Mouse (Mus musculus) heart, postnatal 36 days (tissue): ENCODE measurements around the gene Mtmr6. TPM values are rescaled to one million over a fixed set of nuclear protein-coding genes. Genes with fewer than 3 reads are reported as not detected.

Source experiments
- DNase-seq, 2 experiments: peaks; one replicate each; pipeline ENCODE4 v3.0.0; 2021 to 2022
- intact Hi-C: fragments of 180-260 bp; cut with DNase I; formaldehyde crosslinking; loops from one replicate; pipeline ENCODE4 v1.15.1; 2025
- total RNA-seq, 2 experiments: library from RNA; stranded (reverse); gene quantifications; 2 replicates each; pipeline ENCODE4 v1.2.3; 2021

The Mtmr6 gene
- 10 to 100 TPM; 31.4 TPM for total RNA-seq

DNA sequence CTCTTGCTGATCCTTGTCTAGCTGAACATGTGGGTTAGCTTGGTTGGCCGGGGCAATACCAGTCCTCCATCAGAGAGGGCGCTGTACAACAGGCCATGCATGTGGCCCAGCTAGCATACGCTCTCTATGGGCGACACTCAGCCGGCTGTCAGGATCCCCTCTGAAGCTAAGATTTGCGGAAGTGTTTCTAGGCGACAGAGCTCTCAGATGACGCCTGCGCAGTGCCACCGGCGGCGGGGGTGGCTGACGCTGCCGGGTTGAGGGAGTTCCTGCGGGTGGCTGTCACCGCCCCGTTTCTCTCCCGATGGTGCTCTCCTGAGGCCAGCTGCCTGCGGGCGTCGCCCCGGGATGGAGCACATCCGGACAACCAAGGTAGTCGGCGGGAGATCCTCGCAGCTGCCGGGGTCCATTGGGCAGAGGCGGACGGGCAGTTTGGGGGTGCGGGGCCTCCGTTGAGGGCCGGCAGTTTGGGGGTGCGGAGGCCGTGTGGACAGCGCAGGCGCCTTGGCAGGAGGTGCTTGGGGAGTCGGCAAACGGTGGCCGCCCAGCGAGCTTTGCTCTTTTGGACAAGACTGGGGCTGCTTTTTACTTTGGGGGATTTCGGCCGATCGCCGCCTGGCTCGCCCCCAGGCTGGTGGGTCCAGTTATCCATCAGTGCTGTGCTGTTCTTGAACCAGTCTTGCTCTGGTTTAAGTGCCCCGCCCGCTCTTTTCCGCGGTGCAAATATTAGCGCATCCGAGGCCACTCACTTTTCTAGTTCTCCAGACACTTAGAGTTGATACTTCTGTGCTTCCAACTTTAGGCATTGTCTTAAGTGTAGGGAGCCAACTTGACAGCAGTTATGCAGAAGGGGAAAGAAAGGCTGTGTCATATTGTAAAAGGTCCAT lies at the start of gene Mtmr6:
Gene Mtmr6, plus strand, starts transcription at position 239 of the 887 bp plus-strand sequence.
- intact Hi-C loops, result no loop called here
- DNase-seq, result peak; percentile 91 to 94

DNA sequence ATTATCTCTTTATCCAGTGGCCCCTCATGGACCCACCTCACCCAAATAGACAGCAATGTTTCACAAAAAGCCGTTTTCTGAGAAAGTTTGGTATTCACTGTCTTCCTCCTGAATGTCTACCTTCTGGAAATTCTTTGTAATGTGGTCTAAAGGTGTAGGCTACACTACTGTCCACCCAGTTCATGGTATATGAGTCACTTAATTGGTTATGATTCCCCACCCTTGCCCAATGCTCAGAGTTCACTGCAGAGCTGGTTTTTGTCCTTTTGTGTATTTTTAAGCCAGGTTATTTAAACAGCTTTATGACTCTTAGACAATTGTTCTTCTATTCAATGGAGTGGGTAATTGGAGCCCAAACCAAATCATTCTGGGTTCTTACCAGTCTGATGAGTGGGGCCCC lies 48.9 kb upstream of the Mtmr6 start:
- intact Hi-C loops, result no loop called here

DNA sequence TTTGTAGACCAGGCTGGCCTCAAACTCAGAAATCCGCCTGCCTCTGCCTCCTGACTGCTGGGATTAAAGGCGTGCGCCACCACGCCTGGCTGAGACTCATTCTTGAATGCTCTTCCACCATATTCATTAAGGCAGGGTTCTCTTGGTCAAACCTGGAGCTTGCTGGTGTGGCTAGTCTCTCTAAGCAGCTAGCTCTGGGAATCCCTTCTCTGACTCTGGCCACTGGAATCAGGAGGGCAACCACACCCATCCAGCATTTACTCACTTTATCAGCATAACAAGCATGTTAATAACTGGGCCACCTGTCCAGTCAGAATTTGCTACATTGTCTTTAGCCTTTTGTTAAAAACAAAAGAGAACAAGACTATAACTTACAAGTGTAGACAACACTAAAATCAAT lies 47.4 kb upstream of the Mtmr6 start:
- intact Hi-C loops, result no loop called here
- no peak for DNase-seq

More for the DNA sequence above, 48.9 kb upstream of the Mtmr6 start:
- DNase-seq, result no peak

DNA sequence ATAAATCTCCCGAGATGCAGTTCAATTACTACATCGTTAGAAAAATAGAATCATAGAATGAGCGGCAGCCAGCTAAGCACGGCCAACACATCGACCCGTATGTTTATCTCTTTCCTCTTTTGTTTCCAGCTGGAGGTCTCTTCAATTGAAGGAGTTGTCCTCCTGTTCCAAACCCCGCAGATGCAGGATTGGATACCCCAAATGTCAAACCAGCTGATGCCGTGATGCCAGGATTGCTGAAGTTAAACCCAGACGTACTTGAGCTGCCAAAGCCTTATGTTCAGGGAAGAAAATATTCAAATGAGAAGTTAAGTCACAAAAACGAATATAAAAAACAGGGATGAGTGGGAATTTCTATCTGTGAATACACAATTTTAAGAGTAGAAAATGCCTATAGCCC lies 45.1 kb upstream of the Mtmr6 start:
- intact Hi-C loops, result no loop called here
- no peak for DNase-seq

DNA sequence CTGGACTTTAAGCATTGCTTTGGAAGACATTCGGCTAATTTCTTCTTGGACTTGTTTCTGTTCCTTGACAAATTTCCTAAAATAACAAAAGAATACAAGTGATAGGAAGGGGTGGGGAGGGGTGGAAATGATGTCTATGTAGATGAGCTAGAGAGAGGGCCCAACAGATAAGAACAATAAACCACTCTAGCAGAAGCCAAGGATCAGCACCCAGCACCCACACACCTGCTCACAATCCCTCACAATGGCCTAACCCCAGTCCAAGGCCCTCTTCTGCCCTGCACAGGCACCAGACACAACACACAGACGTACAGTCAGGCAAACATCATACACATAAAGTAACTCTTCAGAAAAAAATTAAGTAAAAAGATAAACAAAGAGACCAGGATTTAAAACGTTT lies 26.5 kb upstream of the Mtmr6 start:
- no peak for DNase-seq
- intact Hi-C loops, result no loop called here

DNA sequence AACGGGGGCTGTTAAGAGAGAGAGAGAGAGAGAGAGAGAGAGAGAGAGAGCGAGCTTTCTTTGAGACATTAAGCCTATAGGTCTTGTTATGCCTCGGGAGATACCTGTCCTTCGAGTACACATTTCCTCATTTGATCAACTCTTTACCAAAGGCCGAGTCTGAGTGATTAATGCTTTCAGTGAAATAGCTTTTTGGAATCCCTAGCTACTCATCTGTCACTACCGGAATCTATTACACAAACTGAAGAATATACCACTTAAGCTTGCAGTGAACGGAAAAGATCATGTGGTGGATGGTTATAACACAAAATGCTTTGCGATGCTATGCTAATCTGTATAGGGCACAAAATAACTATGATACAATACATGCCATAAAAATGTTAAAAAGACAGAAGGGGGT lies 14.7 kb upstream of the Mtmr6 start:
- intact Hi-C loops, result loop anchor here (1.0 to 10.0 kb wide), 2 partner anchors 17 to 444 kb away; no protein-coding TSS in a partner anchor
- no peak for DNase-seq

DNA sequence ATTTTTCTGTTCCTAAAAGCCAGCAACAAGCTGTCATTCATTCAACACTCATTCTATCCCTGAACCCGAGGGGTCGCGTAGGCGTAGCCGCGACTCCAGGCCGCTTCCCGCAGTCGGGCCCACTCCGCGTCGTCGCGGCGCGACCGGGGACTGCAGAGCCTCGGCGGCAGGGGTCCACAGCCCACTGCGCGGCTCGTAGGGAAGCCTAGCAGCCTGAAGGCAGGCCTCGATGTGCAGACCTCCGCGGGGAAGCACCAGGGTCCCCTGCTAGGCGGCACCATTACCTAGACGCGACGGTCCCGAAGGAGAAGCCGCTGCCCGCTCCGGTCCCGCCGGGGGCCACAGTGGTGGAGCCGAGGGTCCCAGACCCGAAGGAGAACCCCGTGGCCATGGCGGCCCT lies 14.1 kb upstream of the Mtmr6 start:
- intact Hi-C loops, result loop anchor here (1.0 to 10.0 kb wide), 2 partner anchors 16 to 444 kb away; no protein-coding TSS in a partner anchor
- DNase-seq, result no peak

DNA sequence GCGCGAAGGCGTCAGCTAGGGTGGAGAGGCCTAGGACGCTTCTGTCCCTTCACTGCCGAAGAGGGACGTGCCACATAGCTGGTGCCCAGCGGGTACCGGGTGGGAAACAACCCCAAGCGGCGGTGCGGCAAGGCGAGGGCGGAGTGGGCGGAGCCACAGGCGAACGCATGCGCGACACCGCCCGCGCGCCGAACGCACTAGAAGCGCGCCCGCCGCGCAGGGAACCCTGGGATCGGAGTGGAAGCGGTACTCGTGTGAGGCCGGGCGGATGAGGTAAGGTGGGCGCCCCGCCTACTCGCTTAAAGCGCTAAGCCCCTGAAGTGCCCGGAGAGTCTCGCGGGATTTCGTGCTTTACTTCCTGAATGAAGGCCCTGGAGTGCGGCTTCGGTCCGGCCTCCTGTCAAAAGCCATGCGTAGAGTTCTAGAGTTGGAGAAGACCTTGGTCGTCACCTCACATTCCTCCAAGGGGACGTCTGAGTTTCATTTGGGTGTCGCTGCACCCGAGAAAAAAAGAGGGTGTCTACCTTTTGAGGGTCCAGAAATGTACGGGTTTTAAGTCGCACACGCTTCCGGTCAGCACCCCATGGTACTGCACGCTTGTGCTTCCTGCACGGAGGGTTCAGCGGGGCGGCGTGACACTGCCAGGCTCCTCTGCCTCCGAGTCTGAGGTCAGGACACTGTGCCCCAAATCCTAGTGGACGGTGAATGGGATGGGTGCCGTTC lies 13.6 kb upstream of the Mtmr6 start, which contains the start of the genes Nupl1 and Gm49336:
Gene Nupl1, minus strand, starts transcription at position 151 of the 723 bp plus-strand sequence.
Gene Gm49336, minus strand, starts transcription at position 227 of the 723 bp plus-strand sequence.
- peak; percentile 96 to 97 for DNase-seq
- intact Hi-C loops, result loop anchor here (1.0 to 10.0 kb wide), 2 partner anchors 10 to 443 kb away; no protein-coding TSS in a partner anchor

DNA sequence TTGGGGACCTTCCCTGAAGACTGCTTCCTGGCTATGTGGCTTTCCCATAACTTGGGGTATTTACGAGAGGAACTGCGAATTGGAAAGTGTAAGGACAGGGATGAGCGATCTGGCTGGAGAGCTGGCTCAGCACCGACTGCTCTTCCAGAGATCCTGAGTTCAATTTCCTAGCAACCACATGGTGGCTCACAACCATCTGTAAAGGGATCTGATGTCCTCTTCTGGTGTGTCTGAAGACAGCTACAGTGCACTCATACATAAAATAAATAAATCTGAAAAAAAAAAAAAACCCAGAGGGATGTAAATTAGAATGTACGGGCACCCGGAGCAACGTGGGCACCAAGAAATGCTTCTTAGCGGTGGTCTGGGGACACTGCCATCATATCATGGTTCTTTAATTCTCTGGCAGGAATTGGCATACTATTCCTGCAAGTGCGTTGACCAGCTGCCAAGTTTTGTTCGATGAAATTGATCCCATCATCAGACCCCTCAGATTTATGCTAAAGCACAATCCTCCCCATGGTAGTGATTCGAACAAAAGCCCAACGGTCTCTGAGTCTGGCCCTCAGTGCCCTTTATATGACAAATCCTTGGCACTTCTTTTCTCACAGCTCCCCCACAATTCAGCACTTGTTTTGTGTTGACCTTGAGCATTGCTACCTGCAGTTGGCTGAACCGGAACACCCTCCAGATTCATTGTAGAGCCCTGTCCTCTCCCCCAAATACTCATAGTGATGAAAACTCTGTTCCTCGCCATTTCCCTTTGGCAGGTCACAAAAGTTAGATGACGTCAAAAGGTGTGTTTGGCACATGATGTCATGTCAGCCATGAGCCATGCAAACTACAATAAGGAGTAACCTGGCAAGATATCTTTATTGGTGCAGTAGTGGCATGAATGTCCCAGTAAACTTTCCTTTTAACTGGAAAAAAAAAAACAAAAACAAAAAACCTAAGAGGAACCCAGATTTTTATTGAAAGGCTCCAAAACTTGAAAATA lies 12.7 kb upstream of the Mtmr6 start:
- DNase-seq, result no peak
- intact Hi-C loops, result loop anchor here (1.0 to 10.0 kb wide), 2 partner anchors 9 to 442 kb away; no protein-coding TSS in a partner anchor

DNA sequence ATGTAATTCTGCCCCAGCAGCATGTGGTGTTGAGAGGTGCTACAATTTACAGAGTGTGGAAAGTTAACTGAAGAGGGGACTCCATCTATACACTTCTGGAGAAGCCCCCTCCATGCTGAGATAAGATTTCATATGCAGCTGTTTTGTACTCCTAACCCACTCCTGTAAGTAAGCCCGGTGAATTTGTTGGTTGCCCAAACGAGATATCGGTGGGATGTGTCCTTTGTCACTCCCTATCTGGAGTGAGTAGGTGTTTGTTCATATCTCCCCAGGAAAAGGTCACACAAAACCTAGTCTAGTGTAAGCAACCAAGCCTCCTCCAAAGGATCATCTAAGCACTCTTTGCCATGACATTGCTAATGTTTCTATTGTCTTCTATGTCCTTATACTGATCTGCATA lies 11.6 kb upstream of the Mtmr6 start:
- DNase-seq, result no peak
- intact Hi-C loops, result loop anchor here (10.0 kb wide), 1 partner anchor 441 kb away; no protein-coding TSS in a partner anchor

DNA sequence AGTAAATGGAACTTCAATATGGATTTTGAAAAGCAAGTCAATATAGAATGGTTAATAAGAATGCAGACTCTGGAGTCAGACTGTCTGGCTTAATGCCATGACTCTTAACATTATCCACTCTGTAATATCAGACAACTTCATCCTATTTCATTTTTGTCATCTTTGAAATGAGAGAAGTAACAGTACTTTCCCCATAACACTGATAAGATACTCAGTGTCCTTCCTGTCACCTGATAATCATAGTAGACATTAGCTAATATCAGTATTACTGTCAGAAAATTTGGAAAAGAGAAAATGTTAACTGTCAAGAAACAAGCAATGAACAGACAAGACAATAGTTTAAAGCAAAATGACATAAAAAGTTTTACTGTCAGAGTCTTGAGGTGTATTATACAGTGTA lies 10.3 kb upstream of the Mtmr6 start:
- intact Hi-C loops, result loop anchor here (10.0 kb wide), 1 partner anchor 440 kb away; no protein-coding TSS in a partner anchor
- DNase-seq, result no peak

DNA sequence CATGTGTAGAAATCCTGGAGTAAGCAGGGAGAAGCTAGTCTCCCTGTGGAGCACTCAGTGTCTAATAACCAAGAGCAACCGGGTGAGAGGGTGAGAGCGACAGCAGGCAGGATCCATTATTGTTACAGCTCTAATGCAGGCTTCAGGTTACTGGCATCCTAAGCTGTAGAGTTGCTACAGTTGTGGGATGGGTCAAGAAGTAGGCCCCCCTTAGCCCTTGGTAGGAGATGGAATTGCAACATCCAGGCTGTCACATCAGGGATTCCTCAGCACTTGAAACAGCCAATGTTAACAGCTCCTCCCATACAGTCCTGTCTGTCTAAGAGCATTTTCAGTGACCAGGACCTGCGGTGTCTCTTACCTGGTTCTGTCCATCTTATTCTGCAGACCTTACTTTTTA lies 8.7 kb upstream of the Mtmr6 start:
- intact Hi-C loops, result loop anchor here (10.0 kb wide), 1 partner anchor 438 kb away; no protein-coding TSS in a partner anchor
- DNase-seq, result no peak

DNA sequence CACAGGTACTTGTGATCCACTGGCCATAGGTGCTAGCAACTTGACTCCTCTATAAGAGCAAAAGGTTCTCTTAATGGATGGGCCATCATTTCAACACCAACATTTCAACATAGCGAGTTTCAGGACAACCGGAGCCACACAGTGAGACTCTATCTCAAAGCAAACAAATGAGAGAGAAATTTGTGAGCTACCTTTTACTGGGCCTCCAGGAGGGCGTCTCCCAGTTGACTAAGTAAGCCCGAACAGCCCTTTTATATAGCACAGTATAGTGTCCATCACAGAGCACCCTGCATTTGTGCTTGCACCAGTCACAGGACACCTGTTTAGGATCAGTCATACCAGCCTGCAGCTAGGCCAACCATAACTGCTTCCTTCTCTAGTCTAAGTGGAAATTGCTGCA lies 7.9 kb upstream of the Mtmr6 start:
- no peak for DNase-seq
- intact Hi-C loops, result loop anchor here (10.0 kb wide), 1 partner anchor 438 kb away; no protein-coding TSS in a partner anchor

DNA sequence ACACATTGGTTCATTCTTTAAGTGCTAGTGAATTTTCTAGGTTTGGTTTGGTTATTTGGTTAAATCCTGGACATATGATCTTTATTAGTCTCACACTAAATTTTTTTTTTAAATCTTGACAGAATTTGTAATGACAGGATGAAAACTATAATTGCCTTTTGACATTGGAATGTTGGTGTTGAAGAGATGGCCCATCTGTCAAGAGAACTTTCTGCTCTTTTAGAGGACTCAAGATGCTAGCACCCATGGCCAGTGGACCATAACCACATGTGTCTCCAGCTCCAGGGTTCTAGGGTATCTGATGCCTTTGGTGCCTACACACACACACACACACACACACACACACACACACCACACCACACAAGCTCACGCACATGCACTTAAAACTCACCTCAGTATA lies 7.2 kb upstream of the Mtmr6 start:
- intact Hi-C loops, result loop anchor here (10.0 kb wide), 1 partner anchor 437 kb away; no protein-coding TSS in a partner anchor
- DNase-seq, result no peak

DNA sequence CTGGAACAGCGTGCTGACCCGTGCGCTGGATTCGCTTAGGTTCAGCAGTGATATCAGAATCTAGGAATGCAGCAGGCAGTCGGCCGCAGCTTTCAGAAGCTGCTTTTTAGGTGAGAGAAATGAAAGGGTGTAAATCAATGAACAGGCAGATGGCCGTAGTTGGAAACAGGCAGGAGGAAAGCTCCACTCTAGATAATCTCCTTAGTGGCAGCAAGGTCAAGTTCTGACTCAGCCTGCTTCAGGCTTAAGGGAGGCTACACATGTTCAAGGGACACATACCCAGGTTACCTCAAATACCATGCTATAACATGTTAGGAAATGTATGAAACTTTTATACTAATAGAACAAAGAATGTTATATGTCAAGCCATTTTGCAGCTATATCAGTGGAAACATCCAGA lies 2.7 kb upstream of the Mtmr6 start:
- intact Hi-C loops, result no loop called here
- DNase-seq, result no peak

DNA sequence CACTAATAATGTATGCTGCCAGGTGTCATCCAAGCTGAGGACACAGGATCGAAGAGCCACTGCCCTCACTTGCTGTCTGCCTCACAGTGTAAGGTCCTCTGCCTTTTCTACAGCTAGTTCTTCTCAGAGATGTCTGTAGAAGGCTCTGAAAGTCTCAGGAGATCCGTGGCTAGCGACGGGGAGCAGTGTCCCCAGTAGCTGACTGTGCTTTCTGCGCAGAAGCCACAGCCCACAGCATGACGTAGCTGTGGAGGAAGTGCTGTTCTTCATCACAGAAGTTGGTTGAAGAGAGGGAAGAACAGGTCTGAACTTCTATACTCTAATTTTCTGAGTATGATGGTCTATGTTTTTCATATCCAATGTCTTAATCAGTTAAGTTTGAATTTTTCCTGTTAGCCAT lies 4.3 kb downstream of the Mtmr6 start:
- DNase-seq, result peak; percentile 12 to 16
- intact Hi-C loops, result no loop called here

DNA sequence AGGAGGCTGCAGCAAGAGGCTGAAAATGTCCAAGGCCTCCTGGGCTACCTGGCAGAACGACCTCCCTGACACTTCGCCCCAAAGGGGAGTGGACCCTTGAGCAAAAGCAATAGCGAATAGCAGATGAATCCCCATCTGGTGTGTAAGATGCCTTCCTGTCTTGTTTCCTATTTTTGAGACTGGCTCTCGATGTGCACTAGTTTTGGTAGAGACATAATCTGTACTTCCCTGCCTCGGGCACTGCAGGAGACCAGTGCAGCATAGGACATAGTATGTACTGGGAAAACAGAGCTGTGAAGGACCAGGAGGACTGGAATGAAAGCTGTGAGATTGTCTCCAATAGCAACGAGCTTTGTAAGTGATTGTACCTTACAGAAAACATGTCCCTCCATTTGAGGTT lies 8.3 kb downstream of the Mtmr6 start:
- peak in 1 of 2 experiments; percentile 7 for DNase-seq
- intact Hi-C loops, result no loop called here

DNA sequence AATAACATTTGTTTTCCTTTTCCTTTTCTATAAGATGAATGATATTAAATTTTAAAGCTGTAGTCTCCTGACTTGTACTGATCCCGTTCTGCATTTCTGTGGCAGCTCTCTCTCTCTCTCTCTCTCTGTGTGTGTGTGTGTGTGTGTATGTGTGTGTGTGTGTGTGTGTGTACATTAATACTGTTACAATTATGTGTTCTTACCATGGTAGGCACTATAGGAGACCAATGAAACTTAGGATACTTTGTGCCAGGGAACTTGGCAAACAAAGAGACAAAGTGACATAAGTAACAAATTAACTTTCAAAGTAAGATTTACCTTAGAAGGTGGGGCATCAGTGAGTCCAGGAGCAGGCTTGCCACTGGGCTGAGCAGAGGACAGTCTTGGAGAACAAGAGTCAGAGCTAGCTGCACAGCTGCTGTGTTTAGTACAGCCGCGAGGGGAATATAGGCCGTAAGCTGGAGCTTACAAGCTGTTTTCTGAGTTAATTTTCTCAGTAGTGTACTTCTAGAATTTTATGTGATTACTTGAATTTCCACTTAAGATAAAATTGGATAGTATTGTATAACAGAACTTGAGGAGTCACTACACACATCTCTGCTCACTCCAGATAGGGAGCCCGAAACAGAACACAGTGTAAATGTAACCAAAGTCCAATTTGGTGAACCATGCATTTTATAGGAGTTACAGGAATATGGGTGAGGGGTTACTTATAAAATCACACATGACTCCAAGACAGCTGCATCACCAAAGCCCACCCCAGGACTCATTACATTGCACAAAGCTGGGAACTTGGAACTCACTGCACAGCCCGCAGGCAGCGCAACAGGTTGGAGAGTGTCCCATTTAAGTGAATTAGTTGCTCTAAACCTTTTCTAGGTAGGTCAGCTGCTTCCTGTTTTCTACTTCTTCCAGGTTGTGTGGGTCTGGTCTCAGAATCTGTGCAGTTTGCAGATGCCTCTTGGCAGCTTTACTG lies 10.6 kb downstream of the Mtmr6 start:
- intact Hi-C loops, result no loop called here
- DNase-seq, result no peak
